11 mouse cellular contexts compared by ENCODE assay signal in the genomic region with DNA sequence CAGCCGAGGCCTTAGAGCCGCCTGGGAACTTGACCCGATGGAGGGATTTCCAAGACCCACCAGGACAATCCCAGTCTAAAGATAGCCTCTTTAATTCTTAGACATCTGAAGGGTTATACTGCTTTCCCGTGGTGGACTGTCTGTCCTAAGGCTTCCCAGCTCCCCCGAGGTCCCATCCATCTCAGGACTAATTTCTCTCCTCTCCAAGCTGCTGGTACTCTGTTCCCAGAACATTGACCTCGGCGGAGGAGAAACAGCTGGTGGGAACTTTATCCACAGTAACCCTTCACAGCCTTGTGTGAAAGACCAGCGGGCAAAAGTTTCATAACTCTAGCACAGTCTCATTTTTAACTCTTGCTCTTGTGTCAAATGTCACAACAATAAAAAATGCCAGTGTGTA. TPM values are rescaled to one million over a fixed set of nuclear protein-coding genes. Genes with fewer than 3 reads are reported as not detected.
DNase-seq lines count a peak whose midpoint lies in the region; ATAC-seq and TF ChIP-seq lines count a peak whose summit lies in the region.
"Had no signal": no experiment of that assay in that cellular context is flagged by ENCODE, and none has a peak within 500 bp of the region (broad histone marks: within the 10 kb centered on the region; RNA-seq: fewer than 3 reads in every experiment).

No protein-coding gene starts in this region.

- no peak overlapping the region for H3K4me2 ChIP-seq in lung, embryonic 14.5 days

- TF ChIP-seq CTCF in lung, embryonic 14.5 days (IDR thresholded peaks at IDR 0.05; ENCODE audit: low read depth), result no peak

- peaks cover 13% of the 10 kb centered on the region; the same call in 1 of the 2 replicates for H3K4me1 ChIP-seq in lung, embryonic 14.5 days (ENCODE audit: insufficient read depth)

- peak; percentile 52; the same call in 1 of the 2 replicates for ATAC-seq in lung, embryonic 14.5 days (ENCODE audit: insufficient read depth)
- ATAC-seq in inflammation-experienced regulatory T-cells, adult 6 months, result no peak

- H3K27ac ChIP-seq in lung, embryonic 14.5 days (ENCODE audit: low read depth), result peak overlapping the region; percentile 28; the same call in 1 of the 2 replicates

- no peaks in the 10 kb centered on the region for H3K9me3 ChIP-seq in lung, embryonic 14.5 days (ENCODE audit: low read depth, low read length)

- H3K4me3 ChIP-seq in lung, embryonic 14.5 days (ENCODE audit: low read depth, low read length), result no peak overlapping the region

- peak; percentile 24 for DNase-seq in ovary, postnatal 14 days (ENCODE audit: low spot score)
- no peak for DNase-seq in ovary, postnatal 10 days (ENCODE audit: low spot score)
- peak; percentile 30 for DNase-seq in kidney, adult 11 months
- peak; percentile 77 for DNase-seq in lung, embryonic 14.5 days
- peak; percentile 27 for DNase-seq in testis, postnatal 14 days (ENCODE audit: low spot score)
- no peak for DNase-seq in layer of hippocampus, postnatal 25 days (ENCODE audit: extremely low spot score in 1 of 2, low spot score in 1 of 2)
- DNase-seq: cerebellum, adult 18-20 months; layer of hippocampus, adult 9-11 months; retina, postnatal 1 day; thymus, postnatal 4 days had no signal

- WGBS in lung, embryonic 14.5 days, result 26% methylated on average over 8 of the region's 8 CpGs

- peaks cover 19% of the 10 kb centered on the region for H3K36me3 ChIP-seq in lung, embryonic 14.5 days (ENCODE audit: insufficient read depth)

- H3K9ac ChIP-seq in lung, embryonic 14.5 days, result no peak overlapping the region

- H3K27me3 ChIP-seq in lung, embryonic 14.5 days (ENCODE audit: insufficient read depth, low read length), result no peaks in the 10 kb centered on the region

RNA-seq across cellular contexts. Expression of a gene that starts 25.1 kb away (rescaled TPM):
- polyA plus RNA-seq in lung, embryonic 14.5 days (2014; fragmentation: Nextera tagmentation; extraction: Ambion mirVana), result 55.1 and 56.6 TPM in 2 replicates
- 10 to 100 TPM; 14.0 to 14.8 TPM for total RNA-seq in layer of hippocampus, postnatal 25 days (2021)
- 10 to 100 TPM; 18.7 to 25.1 (median 22.2) TPM for polyA plus RNA-seq in inflammation-experienced regulatory T-cells, adult 6 months (2017; shearing (Covaris generic))

Comparison
In these comparisons a context has a peak if more than half of its experiments do, and no peak if none do; other contexts are left out.
1. DNase-seq: peak in ovary, postnatal 14 days (single experiment), kidney, adult 11 months (single experiment), lung, embryonic 14.5 days (single experiment) and testis, postnatal 14 days (single experiment); none in ovary, postnatal 10 days (single experiment) and layer of hippocampus, postnatal 25 days (0 of 2).